Mouse (Mus musculus): ENCODE measurements around the gene Mettl13. TPM values are rescaled to one million over a fixed set of nuclear protein-coding genes. Genes with fewer than 3 reads are reported as not detected.
A peak's percentile ranks its signal among the peaks of the same experiment; 100 is the strongest.

Gene Mettl13
- polyA plus RNA-seq, 1 experiment from 2014 or later: 26.9 TPM

- Histone ChIP-seq H3K4me3 (replicated peaks) (no peak overlapping the region), H3K27me3 (no peaks in the 10 kb centered on the region), H3K4me1 (peaks cover 12% of the 10 kb centered on the region), H3K36me3 (no peaks in the 10 kb centered on the region), H3K9ac (no peak overlapping the region), H3K27ac (no peak overlapping the region), H3K9me3 (replicated peaks) (no peaks in the 10 kb centered on the region), H3K4me2 (no peak overlapping the region)
- ATAC-seq (replicated peaks; ENCODE audit: low FRiP score): no peak
- WGBS: 40% methylated on average over 3 of the region's 3 CpGs
Observed at GRCm38 (mm10) chr1:162564992-162565391, 16.6 kb upstream of the Mettl13 start.

GRCm38 (mm10) chr1:162563236-162563635, 14.9 kb upstream of the Mettl13 start:
- Histone ChIP-seq H3K4me3 (replicated peaks) (no peak overlapping the region), H3K36me3 (no peaks in the 10 kb centered on the region), H3K4me1 (peaks cover 7% of the 10 kb centered on the region), H3K4me2 (no peak overlapping the region), H3K9ac (no peak overlapping the region), H3K27ac (no peak overlapping the region), H3K9me3 (replicated peaks) (no peaks in the 10 kb centered on the region), H3K27me3 (no peaks in the 10 kb centered on the region)
- 81% methylated on average over 1 of the region's 1 CpGs for WGBS
- no peak for ATAC-seq (replicated peaks; ENCODE audit: low FRiP score)

- ATAC-seq (replicated peaks; ENCODE audit: low FRiP score): no peak
- Histone ChIP-seq H3K4me2 (no peak overlapping the region), H3K4me3 (replicated peaks) (no peak overlapping the region), H3K9me3 (replicated peaks) (no peaks in the 10 kb centered on the region), H3K27me3 (no peaks in the 10 kb centered on the region), H3K9ac (no peak overlapping the region), H3K4me1 (peaks cover 2% of the 10 kb centered on the region), H3K27ac (no peak overlapping the region), H3K36me3 (no peaks in the 10 kb centered on the region)
- 87% methylated on average over 3 of the region's 3 CpGs for WGBS
Observed at GRCm38 (mm10) chr1:162554193-162554592, 5.8 kb upstream of the Mettl13 start.

GRCm38 (mm10) chr1:162552956-162553355, 4.6 kb upstream of the Mettl13 start:
- Histone ChIP-seq H3K27me3 (no peaks in the 10 kb centered on the region), H3K4me3 (replicated peaks) (no peak overlapping the region), H3K4me2 (no peak overlapping the region), H3K9ac (no peak overlapping the region), H3K36me3 (no peaks in the 10 kb centered on the region), H3K27ac (no peak overlapping the region), H3K9me3 (replicated peaks) (no peaks in the 10 kb centered on the region), H3K4me1 (peaks cover 6% of the 10 kb centered on the region)
- 90% methylated on average over 9 of the region's 9 CpGs for WGBS
- no peak for ATAC-seq (replicated peaks; ENCODE audit: low FRiP score)

- no peaks in the 10 kb centered on the region for H3K27me3 ChIP-seq
- 75% methylated on average over 5 of the region's 5 CpGs for WGBS
- no peak overlapping the region for H3K4me2 ChIP-seq
- ATAC-seq (replicated peaks; ENCODE audit: low FRiP score): no peak
- no peak overlapping the region for H3K4me3 ChIP-seq (replicated peaks)
- no peaks in the 10 kb centered on the region for H3K9me3 ChIP-seq (replicated peaks)
- H3K27ac ChIP-seq: no peak overlapping the region
- H3K4me1 ChIP-seq: peaks cover 16% of the 10 kb centered on the region
- peaks cover 17% of the 10 kb centered on the region for H3K36me3 ChIP-seq
- no peak overlapping the region for H3K9ac ChIP-seq
Observed at GRCm38 (mm10) chr1:162549615-162550283, 1.4 kb upstream of the Mettl13 start.

- Histone ChIP-seq H3K9me3 (replicated peaks) (no peaks in the 10 kb centered on the region), H3K4me1 (peaks cover 16% of the 10 kb centered on the region), H3K9ac (peak overlapping the region; percentile 82), H3K4me2 (peak overlapping the region; percentile 90), H3K27me3 (no peaks in the 10 kb centered on the region), H3K27ac (peak overlapping the region; percentile 79; the same call in 1 of the 2 replicates), H3K36me3 (peaks cover 24% of the 10 kb centered on the region), H3K4me3 (replicated peaks) (peak overlapping the region; percentile 87)
- no peak for ATAC-seq (replicated peaks; ENCODE audit: low FRiP score)
- WGBS: 65% methylated on average over 10 of the region's 10 CpGs
Observed at GRCm38 (mm10) chr1:162548917-162549613, 714 bp upstream of the Mettl13 start.

GRCm38 (mm10) chr1:162547607-162548006, 744 bp downstream of the Mettl13 start:
- Histone ChIP-seq H3K4me3 (replicated peaks) (peak overlapping the region; percentile 87), H3K36me3 (peaks cover 37% of the 10 kb centered on the region), H3K9me3 (replicated peaks) (no peaks in the 10 kb centered on the region), H3K27me3 (no peaks in the 10 kb centered on the region), H3K4me2 (peak overlapping the region; percentile 90), H3K27ac (peak overlapping the region; percentile 79; the same call in 1 of the 2 replicates), H3K9ac (peak overlapping the region; percentile 82), H3K4me1 (peaks cover 16% of the 10 kb centered on the region)
- 3% methylated on average over 10 of the region's 10 CpGs for WGBS
- ATAC-seq (replicated peaks; ENCODE audit: low FRiP score): no peak

GRCm38 (mm10) chr1:162543231-162543630, 5.1 kb downstream of the Mettl13 start:
- no peak overlapping the region for H3K27ac ChIP-seq
- no peaks in the 10 kb centered on the region for H3K9me3 ChIP-seq (replicated peaks)
- 82% methylated on average over 1 of the region's 1 CpGs for WGBS
- H3K4me2 ChIP-seq: no peak overlapping the region
- peaks cover 79% of the 10 kb centered on the region for H3K36me3 ChIP-seq
- H3K27me3 ChIP-seq: no peaks in the 10 kb centered on the region
- no peak for ATAC-seq (replicated peaks; ENCODE audit: low FRiP score)
- peaks cover 10% of the 10 kb centered on the region; the same call in 1 of the 2 replicates for H3K4me1 ChIP-seq
- H3K9ac ChIP-seq: no peak overlapping the region
- no peak overlapping the region for H3K4me3 ChIP-seq (replicated peaks)

GRCm38 (mm10) chr1:162533766-162534560, 14.4 kb downstream of the Mettl13 start:
- no peak overlapping the region for H3K4me2 ChIP-seq
- no peak overlapping the region for H3K9ac ChIP-seq
- WGBS: 92% methylated on average over 14 of the region's 14 CpGs
- no peaks in the 10 kb centered on the region for H3K27me3 ChIP-seq
- peaks cover 67% of the 10 kb centered on the region for H3K36me3 ChIP-seq
- H3K4me1 ChIP-seq: no peaks in the 10 kb centered on the region
- H3K27ac ChIP-seq: no peak overlapping the region
- H3K9me3 ChIP-seq (replicated peaks): no peaks in the 10 kb centered on the region
- ATAC-seq (replicated peaks; ENCODE audit: low FRiP score): no peak
- no peak overlapping the region for H3K4me3 ChIP-seq (replicated peaks)

- Histone ChIP-seq H3K9me3 (replicated peaks) (no peaks in the 10 kb centered on the region), H3K27ac (no peak overlapping the region), H3K36me3 (peaks cover 55% of the 10 kb centered on the region), H3K4me3 (replicated peaks) (no peak overlapping the region), H3K4me1 (no peaks in the 10 kb centered on the region), H3K9ac (no peak overlapping the region), H3K4me2 (no peak overlapping the region), H3K27me3 (no peaks in the 10 kb centered on the region)
- no peak for ATAC-seq (replicated peaks; ENCODE audit: low FRiP score)
- 64% methylated on average over 4 of the region's 4 CpGs for WGBS
Observed at GRCm38 (mm10) chr1:162532330-162532729, 16.0 kb downstream of the Mettl13 start.

GRCm38 (mm10) chr1:162531584-162531983, 16.8 kb downstream of the Mettl13 start:
- Histone ChIP-seq H3K4me1 (no peaks in the 10 kb centered on the region), H3K36me3 (peaks cover 47% of the 10 kb centered on the region), H3K9me3 (replicated peaks) (no peaks in the 10 kb centered on the region), H3K9ac (no peak overlapping the region), H3K27ac (no peak overlapping the region), H3K4me3 (replicated peaks) (no peak overlapping the region), H3K27me3 (no peaks in the 10 kb centered on the region), H3K4me2 (no peak overlapping the region)
- no peak for ATAC-seq (replicated peaks; ENCODE audit: low FRiP score)
- WGBS: 78% methylated on average over 4 of the region's 4 CpGs

- H3K4me2 ChIP-seq: no peak overlapping the region
- H3K9me3 ChIP-seq (replicated peaks): no peaks in the 10 kb centered on the region
- no peak overlapping the region for H3K27ac ChIP-seq
- H3K4me1 ChIP-seq: no peaks in the 10 kb centered on the region
- WGBS: 96% methylated on average over 1 of the region's 1 CpGs
- H3K36me3 ChIP-seq: peaks cover 38% of the 10 kb centered on the region
- ATAC-seq (replicated peaks; ENCODE audit: low FRiP score): no peak
- H3K9ac ChIP-seq: no peak overlapping the region
- H3K4me3 ChIP-seq (replicated peaks): no peak overlapping the region
- H3K27me3 ChIP-seq: no peaks in the 10 kb centered on the region
Observed at GRCm38 (mm10) chr1:162530666-162531065, 17.7 kb downstream of the Mettl13 start.
